Mouse (Mus musculus) bone marrow macrophage, adult 2 months (primary cell): ENCODE measurements around the gene Rps16. TPM values are rescaled to one million over a fixed set of nuclear protein-coding genes. Genes with fewer than 3 reads are reported as not detected.
A peak's percentile ranks its signal among the peaks of the same experiment; 100 is the strongest.

Source experiments
- H3K27ac ChIP-seq: 2 replicates; pipeline ENCODE4 v1.5.1; 2012; ENCODE audit warnings: low read depth, low read length; ENCODE audit not compliant: insufficient read depth
- H3K4me1 ChIP-seq: 2 replicates; pipeline ENCODE4 v1.6.1; 2012; ENCODE audit warnings: low read length; ENCODE audit not compliant: control insufficient read depth, insufficient read depth
- H3K4me3 ChIP-seq: 2 replicates; pipeline ENCODE4 v1.5.1; 2012; ENCODE audit warnings: mild to moderate bottlenecking, low read length, moderate library complexity; ENCODE audit not compliant: insufficient read depth
- CTCF ChIP-seq: IDR thresholded peaks from 2 replicates; pipeline ENCODE4 v1.5.1; 2012; ENCODE audit warnings: low read depth, mild to moderate bottlenecking, low read length, moderate library complexity
- POLR2A ChIP-seq: IDR thresholded peaks from 2 replicates; pipeline ENCODE4 v1.6.1; 2012; ENCODE audit warnings: mild to moderate bottlenecking, low read depth, low read length, borderline replicate concordance
- polyA plus RNA-seq: library from polyadenylated mRNA; stranded (reverse); fragments of >200 nt; gene quantifications from 2 replicates; pipeline ENCODE4 v1.2.4, GENCODE M21; 2012; ENCODE audit not compliant: missing spikeins, insufficient read depth, insufficient read length

Gene Rps16
- polyA plus RNA-seq, 1 experiment = 823 TPM

GRCm38 (mm10) chr7:28321974-28322720 lies 28.3 kb upstream of the Rps16 start:
- 0 out of 2 replicates have a peak overlapping the region, but pooled peaks have one; percentile 2 for H3K27ac ChIP-seq
- peaks cover 12% of the 10 kb centered on the region for H3K4me1 ChIP-seq
- H3K4me3 ChIP-seq = no peak overlapping the region
- no peak for TF ChIP-seq POLR2A
- no peak for TF ChIP-seq CTCF

GRCm38 (mm10) chr7:28325293-28325692 lies 25.2 kb upstream of the Rps16 start:
- H3K4me1 ChIP-seq = peaks cover 12% of the 10 kb centered on the region
- no peak overlapping the region for H3K4me3 ChIP-seq
- TF ChIP-seq POLR2A = no peak
- TF ChIP-seq CTCF = no peak
- no peak overlapping the region for H3K27ac ChIP-seq

- no peak overlapping the region for H3K4me3 ChIP-seq
- peaks cover 12% of the 10 kb centered on the region for H3K4me1 ChIP-seq
- TF ChIP-seq POLR2A (no peak), CTCF (no peak)
- no peak overlapping the region for H3K27ac ChIP-seq
Observed at GRCm38 (mm10) chr7:28326457-28326856, 24.0 kb upstream of the Rps16 start.

- TF ChIP-seq POLR2A (no peak), CTCF (no peak)
Observed at GRCm38 (mm10) chr7:28328260-28328659, 22.2 kb upstream of the Rps16 start.

GRCm38 (mm10) chr7:28334534-28334933 lies 15.9 kb upstream of the Rps16 start:
- H3K4me3 ChIP-seq = no peak overlapping the region
- TF ChIP-seq CTCF = no peak
- no peak for TF ChIP-seq POLR2A
- no peak overlapping the region for H3K27ac ChIP-seq
- H3K4me1 ChIP-seq = peaks cover 11% of the 10 kb centered on the region

More at GRCm38 (mm10) chr7:28328260-28328659, 22.2 kb upstream of the Rps16 start:
- Histone ChIP-seq H3K27ac (no peak overlapping the region), H3K4me3 (no peak overlapping the region), H3K4me1 (no peaks in the 10 kb centered on the region)

GRCm38 (mm10) chr7:28335471-28335870 lies 15.0 kb upstream of the Rps16 start:
- peaks cover 11% of the 10 kb centered on the region for H3K4me1 ChIP-seq
- TF ChIP-seq CTCF (no peak), POLR2A (no peak)
- H3K4me3 ChIP-seq = no peak overlapping the region
- no peak overlapping the region for H3K27ac ChIP-seq

- Histone ChIP-seq H3K4me1 (peaks cover 11% of the 10 kb centered on the region), H3K4me3 (peak within 1 kb of the TSS; percentile 95), H3K27ac (peak within 1 kb of the TSS; percentile 96)
- no peak for TF ChIP-seq POLR2A
- TF ChIP-seq CTCF = no peak
Observed at GRCm38 (mm10) chr7:28338108-28338998, 12.1 kb upstream of the Rps16 start, which contains the start of gene Supt5. Gene Supt5 (minus strand): TSS chr7:28338746.

- H3K4me1 ChIP-seq = peaks cover 11% of the 10 kb centered on the region
- H3K4me3 ChIP-seq = peak overlapping the region; percentile 64
- TF ChIP-seq POLR2A (no peak), CTCF (0 out of 2 replicates have a peak, but pooled peaks have one; percentile 34)
- peak overlapping the region; percentile 96 for H3K27ac ChIP-seq
Observed at GRCm38 (mm10) chr7:28339213-28339917, 11.1 kb upstream of the Rps16 start.

- no peak for TF ChIP-seq POLR2A
- TF ChIP-seq CTCF = no peak
- H3K27ac ChIP-seq = no peak overlapping the region
- H3K4me3 ChIP-seq = no peak overlapping the region
- H3K4me1 ChIP-seq = peaks cover 5% of the 10 kb centered on the region
Observed at GRCm38 (mm10) chr7:28341381-28341780, 9.1 kb upstream of the Rps16 start.

GRCm38 (mm10) chr7:28344637-28345036 lies 5.8 kb upstream of the Rps16 start:
- 0 out of 2 replicates have a peak, but pooled peaks have one; percentile 16 for TF ChIP-seq CTCF
- TF ChIP-seq POLR2A = no peak
- H3K4me3 ChIP-seq = no peak overlapping the region
- H3K4me1 ChIP-seq = peaks cover 19% of the 10 kb centered on the region
- H3K27ac ChIP-seq = no peak overlapping the region
